Mouse (Mus musculus): ENCODE measurements around the gene Ric1.

DNA sequence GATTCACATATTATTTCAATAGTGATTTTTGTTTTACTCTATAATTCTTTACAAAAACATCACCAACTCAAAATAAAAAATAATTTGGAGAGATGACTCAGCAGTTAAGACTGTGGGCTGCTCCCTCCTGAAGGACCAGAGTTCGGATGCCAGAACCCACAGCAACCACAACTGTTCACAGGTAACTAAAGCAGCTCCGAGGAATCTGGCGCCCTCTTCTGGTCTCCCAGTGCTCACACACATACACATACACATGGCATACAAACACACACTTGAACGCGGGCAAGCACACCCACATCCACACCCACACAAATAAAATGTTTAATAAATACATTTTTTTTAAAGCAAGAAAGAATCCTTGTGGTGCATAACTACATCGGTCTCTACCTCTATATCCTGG, 122.7 kb downstream of the Ric1 start:
- peak; percentile 35 for TF ChIP-seq CTCF (conservative IDR thresholded peaks at IDR 0.05; ENCODE audit: insufficient read depth, insufficient read length, low read depth, low read length)
- no peak for TF ChIP-seq POLR2A (IDR thresholded peaks at IDR 0.05; ENCODE audit: low read depth, low read length)
